Comparison of ENCODE assay signal across 9 mouse cellular contexts in genomic region chr7:126436851-126437250, GRCm38 (mm10). TPM values are rescaled to one million over a fixed set of nuclear protein-coding genes. Genes with fewer than 3 reads are reported as not detected.
A peak's percentile ranks its signal among the peaks of the same experiment; 100 is the strongest.
DNase-seq lines count a peak whose midpoint lies in the region; ATAC-seq and TF ChIP-seq lines count a peak whose summit lies in the region.
"Had no signal": no experiment of that assay in that cellular context is flagged by ENCODE, and none has a peak within 500 bp of the region (broad histone marks: within the 10 kb centered on the region; RNA-seq: fewer than 3 reads in every experiment).

No protein-coding gene starts in this region.

- peaks cover 17% of the 10 kb centered on the region; the same call in 1 of the 2 replicates for H3K36me3 ChIP-seq in forebrain, embryonic 14.5 days (ENCODE audit: control insufficient read depth, insufficient read depth, low read length)
- peaks cover 2% of the 10 kb centered on the region; the same call in 1 of the 2 replicates for H3K36me3 ChIP-seq in forebrain, embryonic 16.5 days (ENCODE audit: control insufficient read depth, insufficient read depth)
- H3K36me3 ChIP-seq in intestine, postnatal 0 days (ENCODE audit: control insufficient read depth, insufficient read depth) = peaks cover 26% of the 10 kb centered on the region; the same call in 1 of the 2 replicates
- no peaks in the 10 kb centered on the region for H3K36me3 ChIP-seq in lung, embryonic 16.5 days (ENCODE audit: control insufficient read depth, insufficient read depth, low read length)
- peaks cover 25% of the 10 kb centered on the region for H3K36me3 ChIP-seq in small intestine, adult 2 months (ENCODE audit: control insufficient read depth, insufficient read depth, low read length)

- 23% methylated on average over 8 of the region's 8 CpGs for WGBS in forebrain, embryonic 14.5 days
- WGBS in forebrain, embryonic 16.5 days = 24% methylated on average over 8 of the region's 8 CpGs
- WGBS in intestine, postnatal 0 days = 17% methylated on average over 8 of the region's 8 CpGs
- 19% methylated on average over 8 of the region's 8 CpGs for WGBS in lung, embryonic 16.5 days
- 22% methylated on average over 8 of the region's 8 CpGs for WGBS in small intestine, adult 2 months

- H3K4me1 ChIP-seq in forebrain, embryonic 14.5 days (ENCODE audit: control insufficient read depth, insufficient read depth, low read length) = no peaks in the 10 kb centered on the region
- H3K4me1 ChIP-seq in forebrain, embryonic 16.5 days (replicated peaks; ENCODE audit: control insufficient read depth, insufficient read depth, low read length) = no peaks in the 10 kb centered on the region
- no peaks in the 10 kb centered on the region for H3K4me1 ChIP-seq in intestine, postnatal 0 days (replicated peaks; ENCODE audit: control insufficient read depth, insufficient read depth, low read length)
- no peaks in the 10 kb centered on the region for H3K4me1 ChIP-seq in lung, embryonic 16.5 days (replicated peaks; ENCODE audit: control insufficient read depth, insufficient read depth, low read length)
- H3K4me1 ChIP-seq in small intestine, adult 2 months (ENCODE audit: control insufficient read depth, insufficient read depth, insufficient read length, low read length) = no peaks in the 10 kb centered on the region

- no peak overlapping the region for H3K27ac ChIP-seq in forebrain, embryonic 14.5 days (ENCODE audit: low read depth, low read length)
- no peak overlapping the region for H3K27ac ChIP-seq in forebrain, embryonic 16.5 days (ENCODE audit: low read length)
- H3K27ac ChIP-seq in intestine, postnatal 0 days (ENCODE audit: low read depth, low read length) = no peak overlapping the region
- H3K27ac ChIP-seq in lung, embryonic 16.5 days (ENCODE audit: low read length) = no peak overlapping the region
- H3K27ac ChIP-seq in small intestine, adult 2 months (ENCODE audit: insufficient read depth, low read depth, low read length) = no peak overlapping the region

- H3K27me3 ChIP-seq in forebrain, embryonic 14.5 days (replicated peaks; ENCODE audit: control insufficient read depth, insufficient read depth, low read length) = no peaks in the 10 kb centered on the region
- H3K27me3 ChIP-seq in forebrain, embryonic 16.5 days (replicated peaks; ENCODE audit: control insufficient read depth, insufficient read depth, low read length) = no peaks in the 10 kb centered on the region
- no peaks in the 10 kb centered on the region for H3K27me3 ChIP-seq in intestine, postnatal 0 days (replicated peaks; ENCODE audit: control insufficient read depth, insufficient read depth, low read length)
- no peaks in the 10 kb centered on the region for H3K27me3 ChIP-seq in lung, embryonic 16.5 days (ENCODE audit: control insufficient read depth, insufficient read depth, low read depth, low read length)
- H3K27me3 ChIP-seq in small intestine, adult 2 months (ENCODE audit: control insufficient read depth, insufficient read depth, low read length) = no peaks in the 10 kb centered on the region

- DNase-seq in forebrain, embryonic 14.5 days (ENCODE audit: low spot score) = peak; percentile 67
- DNase-seq in 3134 (ENCODE audit: extremely low read depth, insufficient read length, low spot score) = peak; percentile 34
- DNase-seq in adrenal gland, adult 2 months = peak; percentile 64
- DNase-seq in embryo, embryonic 10.5 days (ENCODE audit: low spot score) = peak; percentile 87

- no peak overlapping the region for H3K4me3 ChIP-seq in forebrain, embryonic 14.5 days (ENCODE audit: low read depth, low read length)
- H3K4me3 ChIP-seq in forebrain, embryonic 16.5 days (replicated peaks; ENCODE audit: low read length) = no peak overlapping the region
- no peak overlapping the region for H3K4me3 ChIP-seq in intestine, postnatal 0 days (ENCODE audit: low read depth, low read length)
- H3K4me3 ChIP-seq in lung, embryonic 16.5 days (ENCODE audit: low read length) = no peak overlapping the region
- no peak overlapping the region for H3K4me3 ChIP-seq in small intestine, adult 2 months (ENCODE audit: low read depth, low read length)

- peak; percentile 94 for TF ChIP-seq CTCF in intestine, postnatal 0 days (IDR thresholded peaks at IDR 0.05; ENCODE audit: low read depth)
- TF ChIP-seq CTCF in small intestine, adult 2 months (IDR thresholded peaks at IDR 0.05; ENCODE audit: extremely low read depth, insufficient read length, insufficient replicate concordance, low read depth, low read length) = peak; percentile 93

- no peak for TF ChIP-seq POLR2A in small intestine, adult 2 months (IDR thresholded peaks at IDR 0.05; ENCODE audit: low read depth, low read length)

- no peak for ATAC-seq in forebrain, embryonic 14.5 days
- no peak for ATAC-seq in forebrain, embryonic 16.5 days
- ATAC-seq in intestine, postnatal 0 days = no peak
- ATAC-seq in lung, embryonic 16.5 days (ENCODE audit: low read depth) = peak; percentile 54; the same call in 1 of the 2 replicates

- H3K4me2 ChIP-seq in forebrain, embryonic 14.5 days (ENCODE audit: low read length) = no peak overlapping the region
- H3K4me2 ChIP-seq in forebrain, embryonic 16.5 days (ENCODE audit: low read length) = no peak overlapping the region
- H3K4me2 ChIP-seq in intestine, postnatal 0 days (replicated peaks; ENCODE audit: low read depth) = no peak overlapping the region
- H3K4me2 ChIP-seq in lung, embryonic 16.5 days (ENCODE audit: low read depth, low read length) = no peak overlapping the region

- H3K9ac ChIP-seq in forebrain, embryonic 14.5 days (ENCODE audit: low read length) = no peak overlapping the region
- no peak overlapping the region for H3K9ac ChIP-seq in forebrain, embryonic 16.5 days (replicated peaks; ENCODE audit: low read depth, low read length)
- H3K9ac ChIP-seq in intestine, postnatal 0 days (ENCODE audit: low read depth, low read length) = no peak overlapping the region
- no peak overlapping the region for H3K9ac ChIP-seq in lung, embryonic 16.5 days (ENCODE audit: low read length)

- no peaks in the 10 kb centered on the region for H3K9me3 ChIP-seq in forebrain, embryonic 14.5 days (replicated peaks; ENCODE audit: control insufficient read depth, low read length)
- H3K9me3 ChIP-seq in forebrain, embryonic 16.5 days (ENCODE audit: control insufficient read depth, low read length) = no peaks in the 10 kb centered on the region
- H3K9me3 ChIP-seq in intestine, postnatal 0 days (ENCODE audit: control insufficient read depth) = no peaks in the 10 kb centered on the region
- H3K9me3 ChIP-seq in lung, embryonic 16.5 days (ENCODE audit: control insufficient read depth, low read length) = no peaks in the 10 kb centered on the region

RNA-seq across cellular contexts. Expression of gene Rabep2, which starts 8.3 kb away (rescaled TPM):
- 15.6 and 21.4 TPM in 2 replicates for polyA plus RNA-seq in forebrain, embryonic 14.5 days (2014; fragmentation: Nextera tagmentation; extraction: Ambion mirVana)
- 24.4 and 26.5 TPM in 2 replicates for polyA plus RNA-seq in forebrain, embryonic 16.5 days (2015; fragmentation: Nextera tagmentation; extraction: Ambion mirVana)
- 10 to 100 TPM; 39.5 to 73.6 TPM for total RNA-seq in adrenal gland, adult 2 months (2021)
- 55.5 and 69.8 TPM in 2 replicates for polyA plus RNA-seq in adrenal gland, adult 2 months (2012; rRNA removed)
- polyA plus RNA-seq in intestine, postnatal 0 days (2015; fragmentation: Nextera tagmentation; extraction: Ambion mirVana) = 15.1 and 17.0 TPM in 2 replicates
- 34.2 and 35.3 TPM in 2 replicates for polyA plus RNA-seq in lung, embryonic 16.5 days (2015; fragmentation: Nextera tagmentation; extraction: Ambion mirVana)
- polyA plus RNA-seq in small intestine, adult 2 months (2012; rRNA removed) = 9.9 and 20.3 TPM in 2 replicates

RNA-seq across cellular contexts. Expression of gene Cd19, which starts 22.2 kb away (rescaled TPM):
- 0.33 TPM in 1 of 2 replicates, not detected in the other for polyA plus RNA-seq in forebrain, embryonic 14.5 days (2014; fragmentation: Nextera tagmentation; extraction: Ambion mirVana)
- polyA plus RNA-seq in forebrain, embryonic 16.5 days (2015; fragmentation: Nextera tagmentation; extraction: Ambion mirVana) = not detected in 2 replicates
- under 1 TPM; 0.24 to 0.29 TPM for total RNA-seq in adrenal gland, adult 2 months (2021)
- polyA plus RNA-seq in adrenal gland, adult 2 months (2012; rRNA removed) = 0.50 and 0.73 TPM in 2 replicates
- polyA plus RNA-seq in intestine, postnatal 0 days (2015; fragmentation: Nextera tagmentation; extraction: Ambion mirVana) = 0.07 and 0.09 TPM in 2 replicates
- polyA plus RNA-seq in lung, embryonic 16.5 days (2015; fragmentation: Nextera tagmentation; extraction: Ambion mirVana) = 0.09 and 0.11 TPM in 2 replicates
- polyA plus RNA-seq in small intestine, adult 2 months (2012; rRNA removed) = 3.9 and 8.0 TPM in 2 replicates
- total RNA-seq: left cerebral cortex, postnatal 25 days had no signal

RNA-seq across cellular contexts. Expression of gene Atp2a1, which starts 26.1 kb away (rescaled TPM):
- 0.12 and 0.24 TPM in 2 replicates for polyA plus RNA-seq in forebrain, embryonic 14.5 days (2014; fragmentation: Nextera tagmentation; extraction: Ambion mirVana)
- polyA plus RNA-seq in forebrain, embryonic 16.5 days (2015; fragmentation: Nextera tagmentation; extraction: Ambion mirVana) = 0.30 and 0.51 TPM in 2 replicates
- total RNA-seq in adrenal gland, adult 2 months (2021) = not detected
- not detected in 2 replicates for polyA plus RNA-seq in adrenal gland, adult 2 months (2012; rRNA removed)
- 0.05 and 0.24 TPM in 2 replicates for polyA plus RNA-seq in intestine, postnatal 0 days (2015; fragmentation: Nextera tagmentation; extraction: Ambion mirVana)
- polyA plus RNA-seq in lung, embryonic 16.5 days (2015; fragmentation: Nextera tagmentation; extraction: Ambion mirVana) = 5.1 and 33.6 TPM in 2 replicates
- polyA plus RNA-seq in small intestine, adult 2 months (2012; rRNA removed) = 0.08 and 0.23 TPM in 2 replicates

RNA-seq across cellular contexts. Expression of gene Sh2b1, which starts 38.4 kb away (rescaled TPM):
- polyA plus RNA-seq in forebrain, embryonic 14.5 days (2014; fragmentation: Nextera tagmentation; extraction: Ambion mirVana) = 49.2 and 59.5 TPM in 2 replicates
- polyA plus RNA-seq in forebrain, embryonic 16.5 days (2015; fragmentation: Nextera tagmentation; extraction: Ambion mirVana) = 71.2 and 73.9 TPM in 2 replicates
- 10 to 100 TPM; 54.4 to 61.2 TPM for total RNA-seq in adrenal gland, adult 2 months (2021)
- polyA plus RNA-seq in adrenal gland, adult 2 months (2012; rRNA removed) = 90.7 and 93.9 TPM in 2 replicates
- polyA plus RNA-seq in intestine, postnatal 0 days (2015; fragmentation: Nextera tagmentation; extraction: Ambion mirVana) = 23.6 and 23.8 TPM in 2 replicates
- 47.2 and 48.5 TPM in 2 replicates for polyA plus RNA-seq in lung, embryonic 16.5 days (2015; fragmentation: Nextera tagmentation; extraction: Ambion mirVana)
- 30.5 and 54.4 TPM in 2 replicates for polyA plus RNA-seq in small intestine, adult 2 months (2012; rRNA removed)

RNA-seq across cellular contexts. Expression of gene Nfatc2ip, which starts 40.3 kb away (rescaled TPM):
- polyA plus RNA-seq in forebrain, embryonic 14.5 days (2014; fragmentation: Nextera tagmentation; extraction: Ambion mirVana) = 3.7 and 4.1 TPM in 2 replicates
- polyA plus RNA-seq in forebrain, embryonic 16.5 days (2015; fragmentation: Nextera tagmentation; extraction: Ambion mirVana) = 2.6 and 2.9 TPM in 2 replicates
- total RNA-seq in adrenal gland, adult 2 months (2021) = 1 to 10 TPM; 5.6 to 8.2 TPM
- polyA plus RNA-seq in adrenal gland, adult 2 months (2012; rRNA removed) = 4.9 and 5.4 TPM in 2 replicates
- 1.9 and 2.1 TPM in 2 replicates for polyA plus RNA-seq in intestine, postnatal 0 days (2015; fragmentation: Nextera tagmentation; extraction: Ambion mirVana)
- polyA plus RNA-seq in lung, embryonic 16.5 days (2015; fragmentation: Nextera tagmentation; extraction: Ambion mirVana) = 2.3 and 2.4 TPM in 2 replicates
- polyA plus RNA-seq in small intestine, adult 2 months (2012; rRNA removed) = 2.0 and 5.2 TPM in 2 replicates

Comparison
In these comparisons a context has a peak if more than half of its experiments do, and no peak if none do; other contexts are left out.
1. DNase-seq: peak in every context shown above with its lines; median percentile 87 in embryo, embryonic 10.5 days; 67 in forebrain, embryonic 14.5 days; 64 in adrenal gland, adult 2 months; 34 in 3134.